Mouse (Mus musculus) ovary, postnatal 14 days (tissue): ENCODE measurements around the gene D130052B06Rik.

Experiments
- DNase-seq: peaks from one replicate; pipeline ENCODE4 v3.0.0; 2022; ENCODE audit warnings: low spot score

The D130052B06Rik gene

DNA sequence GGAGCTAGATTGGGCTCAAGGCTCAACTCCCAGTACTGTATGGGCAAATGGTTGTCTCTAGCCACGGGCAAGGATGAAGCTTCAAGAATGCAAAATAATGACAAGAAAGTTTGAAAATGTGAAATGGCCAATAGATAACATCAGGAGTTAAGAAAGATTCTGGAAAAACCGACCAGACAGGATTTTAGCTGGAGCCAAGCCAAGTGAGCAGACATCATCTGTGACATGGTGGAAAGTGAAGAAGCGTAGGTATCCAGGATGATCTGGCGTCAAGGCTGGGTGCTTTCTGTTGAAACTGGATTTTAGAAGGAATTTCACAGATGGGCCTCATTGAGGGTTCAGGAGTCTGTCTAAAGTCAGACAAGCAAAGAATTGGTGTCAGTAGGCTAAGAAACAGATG, at the start of gene D130052B06Rik:
Gene D130052B06Rik (plus strand): TSS at position 317 of the 400 bp plus-strand sequence.
- DNase-seq: no peak

DNA sequence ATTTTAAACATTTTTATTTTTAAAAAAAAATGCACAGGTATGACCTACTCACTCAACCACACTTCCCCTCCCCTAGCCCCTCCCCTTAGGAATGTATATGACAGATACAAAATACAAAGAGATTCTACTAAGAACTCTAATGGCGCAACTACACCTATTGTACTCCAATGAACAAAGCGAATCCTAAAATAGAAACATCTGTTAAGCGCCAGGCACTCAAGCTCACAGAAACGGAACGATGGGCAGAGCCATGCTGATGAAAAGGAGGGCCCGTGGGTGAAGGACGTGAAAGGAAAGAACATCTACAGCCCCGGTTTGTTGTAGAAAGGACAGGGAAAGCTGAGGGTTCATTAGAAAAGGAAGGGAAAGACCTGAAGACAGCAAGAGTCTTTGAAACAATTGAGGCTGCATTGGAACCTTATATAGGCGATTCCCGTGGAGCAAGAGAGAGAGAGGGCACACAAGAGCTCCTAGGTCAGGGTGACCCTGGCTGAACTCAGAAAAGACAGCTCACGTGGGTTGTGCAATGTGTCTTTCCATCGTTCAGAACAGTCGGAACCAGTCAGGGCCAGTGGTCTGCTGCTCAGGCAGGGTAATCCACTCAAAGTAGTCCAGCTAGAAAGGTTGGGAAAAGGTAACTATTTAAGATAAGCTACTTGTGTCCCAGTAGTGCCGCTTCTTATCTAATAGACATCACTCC, 48.1 kb upstream of the D130052B06Rik start:
- no peak for DNase-seq

DNA sequence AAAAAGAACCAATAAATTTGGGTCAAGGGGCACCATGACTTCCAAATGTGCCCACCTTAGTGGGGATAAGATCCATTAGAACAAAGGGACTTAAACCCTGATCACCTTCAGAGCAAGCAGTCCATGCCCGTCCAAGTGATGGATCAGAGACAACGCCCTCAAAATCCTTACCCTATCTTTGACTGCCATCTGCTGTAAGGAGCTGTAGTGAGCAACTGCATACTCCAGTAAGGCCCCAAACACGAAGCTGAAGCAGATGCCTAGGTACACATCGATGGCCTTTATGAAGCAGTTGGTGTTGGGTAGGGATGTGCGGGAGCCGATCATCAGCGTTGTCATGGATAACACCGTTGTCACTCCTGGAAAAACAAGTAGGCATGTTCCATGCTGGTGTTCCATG, 45.0 kb upstream of the D130052B06Rik start:
- DNase-seq: peak; percentile 1

DNA sequence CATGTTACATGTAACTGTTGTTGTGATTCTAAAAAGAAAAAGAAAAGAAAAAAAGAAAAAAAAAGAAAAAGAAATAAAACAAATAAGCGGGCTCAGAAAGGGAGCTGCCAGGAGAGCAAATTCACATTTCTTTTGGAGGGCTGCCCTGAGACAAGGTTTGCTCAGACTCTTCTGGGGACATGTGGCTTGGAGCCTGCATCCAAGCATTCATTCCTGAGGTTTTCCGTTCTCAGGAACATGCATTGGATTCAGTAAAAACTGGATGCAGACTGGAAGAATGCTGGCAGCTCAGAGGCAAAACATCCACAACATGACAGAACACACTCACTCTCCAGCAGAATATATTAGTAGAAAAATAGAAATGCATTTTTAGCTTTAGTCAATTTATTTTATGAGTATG, 35.2 kb upstream of the D130052B06Rik start:
- no peak for DNase-seq

DNA sequence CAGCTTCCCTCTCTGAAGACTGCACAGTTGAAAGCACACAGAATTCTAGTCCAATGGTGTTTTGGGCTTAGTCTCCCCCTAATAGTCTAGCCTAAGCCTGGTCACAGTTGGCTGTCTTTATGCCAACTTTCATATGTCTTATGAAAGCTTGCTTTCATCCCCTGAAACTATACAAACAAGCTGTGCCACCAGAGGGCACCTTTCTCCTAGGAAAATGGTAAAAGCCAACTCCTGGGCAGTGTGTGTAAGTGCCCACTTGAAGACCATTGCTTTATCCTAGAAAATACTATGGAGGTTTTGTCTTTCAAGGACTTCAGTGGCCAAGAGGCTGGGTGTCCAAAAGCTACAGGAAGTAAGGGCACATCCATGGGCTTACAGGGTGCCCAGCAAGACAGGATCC, 28.7 kb upstream of the D130052B06Rik start:
- no peak for DNase-seq

DNA sequence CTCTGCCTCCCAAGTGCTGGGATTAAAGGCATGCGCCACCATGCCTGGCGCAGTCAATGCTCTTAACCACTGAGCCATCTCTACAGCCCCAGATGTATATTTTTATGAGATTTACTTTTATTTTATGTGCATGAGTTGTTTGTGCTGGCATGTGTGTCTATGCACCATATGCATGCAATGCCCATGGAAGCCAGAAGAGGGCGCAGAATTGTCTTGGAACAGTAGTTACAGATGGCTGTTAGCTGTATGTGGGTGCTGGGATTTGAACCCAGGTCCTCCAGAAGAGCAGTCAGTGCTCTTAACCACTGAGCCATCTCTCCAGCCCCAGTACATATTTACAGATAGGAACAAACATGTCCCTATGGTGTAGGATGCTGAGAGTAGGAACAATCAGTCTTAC, 24.2 kb upstream of the D130052B06Rik start:
- no peak for DNase-seq

DNA sequence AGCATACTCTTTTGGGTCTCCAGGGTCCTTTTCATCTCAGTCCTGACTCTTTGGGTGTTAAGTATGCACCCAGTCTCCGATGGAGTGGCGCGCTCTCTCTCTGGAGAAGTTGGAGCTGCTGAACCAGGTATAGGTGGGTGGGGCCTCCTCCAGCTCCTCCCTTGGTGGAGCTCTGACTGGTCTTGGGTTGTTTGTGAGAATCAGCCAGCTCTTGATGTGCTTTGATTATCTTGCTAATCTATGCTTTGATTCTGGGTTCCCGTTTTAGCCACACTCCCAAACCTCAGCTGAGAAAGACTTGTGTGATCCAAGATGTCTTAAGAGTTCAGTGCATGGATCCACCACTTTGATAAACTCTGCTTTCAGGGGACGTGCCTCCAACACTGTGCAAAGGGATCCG, 20.2 kb upstream of the D130052B06Rik start, which contains the start of gene Gabrp:
Gene Gabrp (minus strand): TSS at position 101 of the 400 bp plus-strand sequence.
- no peak for DNase-seq

DNA sequence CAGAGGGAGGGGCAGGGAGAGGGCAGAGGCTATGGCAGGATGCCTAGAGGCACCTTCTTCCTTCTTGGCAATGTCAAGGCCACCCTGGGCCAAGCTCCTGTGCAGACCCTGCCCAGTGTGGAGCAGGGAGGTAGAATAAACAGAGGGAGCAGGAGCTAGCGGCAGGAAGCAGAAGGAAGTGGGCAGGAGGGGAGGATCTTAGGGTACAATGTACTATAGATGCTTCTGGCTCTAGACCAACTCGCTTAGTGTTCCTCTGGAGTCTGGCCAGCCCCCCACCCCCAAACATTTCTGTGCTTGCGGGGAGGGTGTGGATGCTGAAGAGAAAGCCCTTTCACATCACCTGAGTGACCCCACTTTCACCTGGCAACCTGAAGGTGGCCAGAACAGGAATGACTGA, 19.5 kb upstream of the D130052B06Rik start:
- peak; percentile 15 for DNase-seq

DNA sequence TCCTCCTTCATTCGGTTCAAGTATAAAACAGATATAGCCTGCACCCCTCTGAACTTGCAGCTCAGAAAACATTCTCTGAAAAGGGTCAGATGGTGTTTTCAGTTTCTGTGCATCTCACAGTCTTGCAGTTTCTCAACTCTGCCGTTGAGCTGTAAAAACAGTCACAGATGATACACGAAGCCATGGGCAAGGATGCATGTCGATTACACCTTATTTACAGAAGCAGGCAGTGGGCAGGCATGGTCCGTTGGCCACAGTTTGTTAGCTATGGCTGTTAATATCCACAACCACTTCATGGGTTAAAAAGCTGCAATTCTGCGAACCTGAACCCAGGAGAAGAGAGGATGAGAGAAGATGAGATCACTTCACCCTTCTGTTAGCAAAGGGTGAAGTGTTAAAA, 12.5 kb upstream of the D130052B06Rik start:
- DNase-seq: no peak

DNA sequence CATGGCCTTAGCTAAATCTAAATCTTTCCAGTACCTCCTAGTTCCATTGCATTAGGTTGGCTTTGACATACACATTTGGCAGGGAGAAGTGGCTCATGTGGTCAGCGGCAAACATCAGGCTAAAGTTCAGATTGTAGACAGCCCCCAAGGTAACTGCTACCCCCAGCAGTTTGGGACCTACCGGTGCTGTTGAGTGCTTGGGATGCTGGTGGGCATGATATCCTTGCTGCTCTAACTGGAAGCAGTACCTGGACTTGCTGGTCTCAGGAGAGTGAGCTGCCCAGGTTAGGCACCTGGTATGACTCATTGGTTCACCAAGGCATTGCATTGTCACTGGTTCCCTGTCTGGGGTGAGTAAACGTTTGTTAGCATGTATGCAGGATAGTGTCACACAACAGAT, 8.3 kb upstream of the D130052B06Rik start:
- no peak for DNase-seq

DNA sequence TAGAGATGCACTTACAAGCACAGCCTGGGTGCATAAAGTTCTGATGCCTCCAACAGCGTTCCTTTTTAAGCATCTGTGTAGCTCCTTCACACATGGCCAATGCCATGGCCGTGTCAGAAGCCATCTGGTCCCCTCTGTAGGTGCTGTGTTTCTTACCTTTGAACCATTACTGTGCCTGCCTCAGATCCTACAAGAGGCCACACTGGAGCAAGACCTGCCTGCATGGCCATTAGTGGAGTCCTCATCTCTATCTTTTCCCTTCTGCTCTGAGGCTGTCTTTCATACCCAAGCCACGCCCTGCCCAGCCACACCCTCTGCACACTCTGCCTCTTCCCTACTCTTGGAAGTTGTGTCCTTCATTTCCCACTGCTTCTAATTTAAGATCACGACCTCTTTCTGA, 6.3 kb upstream of the D130052B06Rik start:
- DNase-seq: no peak

DNA sequence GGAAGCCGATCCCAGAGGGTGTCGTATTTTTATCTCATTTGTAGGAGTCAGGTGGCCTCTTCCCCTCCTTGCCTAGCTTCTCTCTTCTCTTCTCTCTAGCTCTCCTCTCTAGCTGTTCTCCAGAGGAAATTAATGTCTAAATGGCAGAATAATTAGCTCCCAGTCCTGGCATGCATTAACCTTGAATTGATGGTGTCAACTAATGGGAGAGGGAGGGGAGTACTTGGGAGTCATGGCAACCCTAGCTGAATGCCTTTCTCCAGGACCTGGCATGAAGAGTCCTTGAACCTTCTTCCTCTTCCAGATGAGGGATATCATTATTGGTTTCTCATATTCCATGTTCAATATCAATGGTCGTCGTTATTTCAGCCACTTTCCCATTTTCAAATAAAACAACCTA, 2.4 kb upstream of the D130052B06Rik start:
- DNase-seq: no peak

DNA sequence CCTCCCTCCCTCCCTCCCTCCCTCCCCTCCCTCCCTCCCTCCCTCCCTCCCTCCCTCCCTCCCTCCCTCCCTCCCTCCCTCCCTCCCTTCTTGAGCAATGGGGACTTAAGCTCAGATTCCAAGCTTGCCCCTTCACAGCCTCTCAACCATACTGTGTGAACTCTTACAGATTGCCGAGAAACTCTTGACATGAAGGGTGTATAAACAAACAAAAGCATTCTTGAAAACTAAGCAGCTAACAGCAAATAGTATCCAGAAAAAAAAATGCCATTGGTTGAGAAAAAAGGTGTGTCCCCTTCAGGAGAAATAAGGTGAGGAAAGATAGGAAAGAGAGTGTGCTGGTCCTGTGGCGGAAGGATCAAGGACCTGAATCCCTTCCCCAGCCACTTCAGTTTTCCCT, 4.1 kb downstream of the D130052B06Rik start:
- DNase-seq: no peak

DNA sequence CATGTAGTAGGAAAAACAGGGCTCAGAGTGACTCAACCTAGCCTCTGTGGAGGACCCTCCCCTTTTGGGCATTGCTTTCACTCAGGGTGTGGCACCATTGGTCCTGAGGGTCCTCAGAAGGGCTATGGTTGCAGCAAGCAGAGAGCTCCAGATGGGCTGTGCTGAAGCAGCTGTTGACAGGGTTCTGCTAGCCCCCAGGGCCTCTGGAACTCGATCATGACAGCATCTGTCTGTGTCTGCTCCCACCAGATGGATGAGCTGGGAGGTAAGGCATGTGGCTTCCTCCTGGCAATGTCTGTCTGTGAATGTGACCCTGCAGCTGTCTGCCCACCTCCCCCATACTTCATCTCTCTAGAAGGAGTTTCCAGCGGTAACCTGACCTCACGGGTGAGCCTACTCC, 8.7 kb downstream of the D130052B06Rik start:
- no peak for DNase-seq

DNA sequence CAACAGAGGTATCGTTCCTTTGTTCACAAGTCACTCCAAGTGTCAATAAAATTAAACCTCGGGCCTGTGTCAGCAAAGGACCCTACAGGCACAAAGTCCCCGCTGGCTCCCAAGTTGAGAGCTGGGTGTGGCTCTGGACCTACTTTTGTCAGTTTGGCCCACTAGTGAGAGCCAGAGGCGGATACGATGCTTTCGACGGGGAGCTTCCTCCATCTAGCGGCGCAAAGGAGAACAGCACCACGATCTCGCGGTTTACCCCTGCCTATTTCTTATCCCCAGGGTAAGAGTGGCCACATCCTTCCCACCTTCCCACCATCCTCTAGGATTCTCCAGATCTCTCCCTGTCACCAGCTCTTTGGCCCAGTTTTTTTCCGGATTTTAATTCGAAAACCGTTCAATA, 15.1 kb downstream of the D130052B06Rik start:
- DNase-seq: peak; percentile 73

DNA sequence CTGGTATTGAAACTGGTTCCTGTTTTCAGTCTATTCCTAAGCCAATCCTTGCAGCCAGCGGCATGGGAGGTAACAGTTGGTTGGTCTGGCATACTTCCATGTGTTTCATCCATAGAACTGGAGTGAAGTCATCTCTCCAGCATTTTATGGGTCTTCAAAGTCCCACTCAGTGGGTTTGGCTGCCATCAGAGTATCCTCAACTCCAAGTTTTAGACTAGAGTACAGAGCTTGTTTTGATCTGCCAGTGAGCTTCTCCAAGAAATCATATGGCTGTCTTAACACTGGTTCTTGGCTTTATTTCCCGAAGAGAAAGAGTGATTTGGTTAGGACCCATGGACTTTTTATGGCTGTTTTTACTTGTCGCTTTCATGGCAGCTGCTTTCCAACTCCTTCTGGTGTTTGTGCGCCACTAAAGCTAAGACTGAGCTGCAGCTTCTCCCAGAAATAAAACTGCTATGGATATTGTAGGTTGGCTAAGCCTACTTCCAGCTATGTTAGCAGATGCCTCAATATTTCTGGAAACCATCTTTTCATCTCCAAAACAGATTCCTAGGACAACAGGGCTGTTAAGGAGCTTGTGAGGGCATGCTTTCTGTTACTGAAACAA, 28.1 kb downstream of the D130052B06Rik start:
- no peak for DNase-seq

DNA sequence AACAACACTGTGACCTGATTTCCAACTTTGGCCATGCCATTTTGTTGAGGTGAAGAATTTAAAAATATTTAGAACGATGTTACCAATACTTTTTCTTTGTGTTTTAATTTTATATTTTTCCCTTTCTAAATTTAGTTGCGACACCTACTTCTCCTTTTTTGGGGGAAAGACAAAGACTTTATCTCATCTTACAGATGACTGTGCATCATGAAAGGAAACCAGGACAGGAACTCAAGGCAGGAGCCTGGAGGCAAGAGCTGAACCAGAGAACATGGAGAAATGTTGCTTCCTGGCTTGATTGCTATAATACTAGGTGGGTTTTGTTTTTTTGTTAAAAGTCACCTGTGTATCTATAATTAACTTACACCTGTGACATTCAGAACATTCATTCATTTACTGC, 38.0 kb downstream of the D130052B06Rik start:
- no peak for DNase-seq

DNA sequence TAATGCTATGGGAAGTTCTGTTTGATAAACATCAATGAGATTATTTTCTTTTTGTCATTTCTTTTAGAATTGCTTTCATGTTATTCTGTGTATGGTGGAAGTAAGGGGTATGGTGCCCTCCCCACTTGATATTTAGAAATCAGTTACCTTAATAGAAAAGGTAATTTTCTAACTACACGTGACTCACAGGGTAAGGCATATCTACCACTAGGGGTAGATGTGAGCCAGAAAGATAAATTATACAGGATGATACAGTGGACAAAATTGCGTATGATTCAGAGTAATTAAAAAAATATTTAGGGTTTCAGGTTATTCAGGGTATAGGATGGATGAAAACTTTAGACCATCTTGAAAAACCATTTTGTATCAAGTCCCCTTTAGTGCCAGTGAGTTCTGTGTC, 50.3 kb downstream of the D130052B06Rik start:
- DNase-seq: no peak

DNA sequence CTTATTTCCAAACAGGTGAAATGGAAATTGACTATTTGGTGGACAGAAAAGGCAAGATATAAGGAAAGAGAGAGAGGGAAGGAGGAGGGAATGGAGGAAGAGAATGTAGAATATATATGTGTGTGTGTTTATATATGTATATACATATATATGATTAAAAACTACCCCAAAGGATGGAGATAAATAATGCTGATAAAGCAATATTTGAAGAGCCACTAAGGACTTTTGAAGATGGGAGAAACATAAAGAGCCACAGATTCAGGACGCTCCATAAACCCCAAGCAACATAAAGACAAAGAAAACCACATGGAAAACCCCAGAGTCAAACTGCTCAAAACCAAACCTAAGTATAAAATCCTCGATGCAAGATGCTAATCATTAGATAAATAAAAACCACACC, 55.4 kb downstream of the D130052B06Rik start:
- DNase-seq: no peak

DNA sequence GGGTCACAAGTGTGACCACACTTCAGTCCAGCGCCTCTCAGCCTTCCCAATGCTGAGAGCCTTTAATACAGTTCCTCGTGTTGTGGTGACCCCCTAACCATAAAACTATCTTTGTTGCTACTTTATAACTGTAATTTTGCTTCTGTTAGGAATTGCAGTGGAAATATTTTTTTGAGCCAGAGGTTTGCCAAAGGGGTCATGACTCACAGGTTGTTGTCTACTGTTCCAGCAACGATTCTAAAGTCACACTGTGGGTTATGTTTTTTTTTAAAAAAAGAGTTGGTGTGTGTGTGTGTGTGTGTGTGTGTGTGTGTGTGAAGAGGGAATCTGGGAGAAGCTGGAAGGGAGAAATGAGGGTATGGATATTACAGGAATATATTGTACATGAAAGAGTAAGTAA, 56.1 kb downstream of the D130052B06Rik start:
- no peak for DNase-seq

DNA sequence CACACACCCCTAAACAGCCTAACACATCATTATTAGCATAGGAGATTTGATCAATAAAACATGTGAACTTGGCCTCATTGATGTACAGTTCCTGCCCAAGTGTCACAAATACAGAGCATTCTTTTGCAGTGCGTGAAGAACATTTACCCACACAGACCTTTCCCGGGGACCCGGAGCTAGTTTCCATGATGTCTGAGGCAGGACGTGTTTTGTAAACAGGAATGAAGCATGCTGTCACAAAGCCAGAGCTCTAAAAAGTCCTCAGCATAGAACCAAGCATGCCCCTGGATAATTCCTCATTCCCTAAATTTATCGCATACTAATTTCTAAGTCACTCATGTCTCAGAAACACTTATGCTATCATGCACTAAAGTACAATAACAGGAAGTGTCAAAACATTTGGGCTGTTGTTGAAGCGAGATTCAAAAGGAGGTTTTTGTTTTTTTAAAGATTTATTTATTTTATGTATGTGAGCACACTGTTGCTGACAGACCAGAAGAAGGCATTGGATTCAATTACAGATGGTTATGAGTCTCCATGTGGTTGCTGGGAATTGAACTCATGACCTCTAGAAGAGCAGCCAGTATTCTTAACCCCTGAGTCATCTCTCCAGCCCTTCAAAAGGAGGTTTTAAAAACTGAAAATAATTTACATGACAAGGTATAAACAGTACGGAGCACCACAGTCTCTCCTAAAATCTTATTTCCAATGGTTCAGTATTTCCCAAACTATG, 56.9 kb downstream of the D130052B06Rik start:
- DNase-seq: no peak

DNA sequence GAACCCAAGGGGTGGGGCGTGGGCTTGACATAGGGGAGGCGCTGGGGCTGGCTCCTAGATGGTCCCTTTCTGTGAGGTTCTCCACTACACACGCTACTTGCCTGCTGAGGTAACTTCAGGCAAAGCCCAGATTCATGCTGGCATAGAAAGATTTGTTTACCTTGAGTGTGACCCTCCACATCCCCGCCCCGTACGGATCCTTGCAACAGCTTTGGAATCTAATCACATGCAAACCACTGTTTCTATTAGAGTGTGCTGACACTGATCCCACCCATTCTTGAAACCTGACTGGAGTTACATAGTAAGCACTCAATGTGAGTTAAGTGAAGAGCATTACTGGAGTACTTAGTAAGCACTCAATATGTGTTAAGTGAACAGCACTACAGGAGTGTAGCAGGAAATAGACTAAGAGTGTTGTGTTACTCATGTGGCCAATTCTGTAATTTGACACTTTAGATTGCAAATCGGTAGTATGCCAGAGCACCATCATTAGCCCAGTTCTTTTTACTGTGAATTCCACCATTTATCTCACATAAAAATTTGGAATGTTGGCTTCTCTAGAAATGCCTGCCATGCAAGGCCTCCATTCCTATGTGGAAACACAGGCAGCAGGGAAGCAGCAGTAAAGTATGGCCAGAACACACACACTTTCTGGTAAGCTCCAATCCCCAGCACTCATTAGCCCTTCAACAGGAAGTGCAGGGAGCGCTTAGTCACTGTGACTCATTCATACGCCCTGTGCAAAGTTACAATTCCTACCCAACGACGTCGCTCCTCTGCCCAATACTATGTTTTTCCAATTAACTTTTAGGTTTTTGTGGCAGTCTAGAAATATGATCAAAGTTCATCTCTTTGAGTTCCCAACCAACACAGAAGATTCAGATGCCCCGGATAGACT, 61.2 kb downstream of the D130052B06Rik start:
- DNase-seq: no peak
